Mouse (Mus musculus): ENCODE measurements around the gene Lhx5.

GRCm38 (mm10) chr5:120432486-120433015, 1.1 kb downstream of the Lhx5 start:
- TF ChIP-seq EP300 (IDR thresholded peaks at IDR 0.05; ENCODE audit: low read depth) (no peak), CTCF (IDR thresholded peaks at IDR 0.05; ENCODE audit: low read depth) (no peak)

Data from heart, postnatal 0 days (tissue).